Mouse (Mus musculus) v-Abl transformed pro-B cells (cell line): ENCODE measurements around the gene Crtac1.

Experiments
- in situ Hi-C, 2 experiments: fragments of 400-800 bp; cut with MboI; formaldehyde crosslinking; loops; one replicate each; pipeline ENCODE4 v1.15.1; 2025; ENCODE audit not compliant: unreplicated experiment in 2 of 2

The Crtac1 gene

GRCm38 (mm10) chr19:42304506-42304905 lies 127.1 kb downstream of the Crtac1 start:
- in situ Hi-C loops = no loop called here

GRCm38 (mm10) chr19:42303210-42303813 lies 128.3 kb downstream of the Crtac1 start:
- in situ Hi-C loops = no loop called here

- in situ Hi-C loops = no loop called here
These were observed 138.4 kb downstream of the Crtac1 start for GRCm38 (mm10) chr19:42293216-42293615.

- in situ Hi-C loops = no loop called here
These were observed 139.5 kb downstream of the Crtac1 start for GRCm38 (mm10) chr19:42292106-42292505.

GRCm38 (mm10) chr19:42290954-42291661 lies 140.5 kb downstream of the Crtac1 start:
- in situ Hi-C loops = no loop called here

- in situ Hi-C loops = no loop called here
These were observed 143.2 kb downstream of the Crtac1 start for GRCm38 (mm10) chr19:42288361-42288760.

GRCm38 (mm10) chr19:42284178-42284577 lies 147.4 kb downstream of the Crtac1 start:
- in situ Hi-C loops = no loop called here

GRCm38 (mm10) chr19:42279611-42280010 lies 152.0 kb downstream of the Crtac1 start:
- in situ Hi-C loops = no loop called here

GRCm38 (mm10) chr19:42278461-42278860 lies 153.1 kb downstream of the Crtac1 start:
- in situ Hi-C loops = no loop called here

GRCm38 (mm10) chr19:42277288-42277687 lies 154.3 kb downstream of the Crtac1 start:
- in situ Hi-C loops = no loop called here

GRCm38 (mm10) chr19:42272003-42272963 lies 159.3 kb downstream of the Crtac1 start:
- in situ Hi-C loops = no loop called here

GRCm38 (mm10) chr19:42271182-42271581 lies 160.4 kb downstream of the Crtac1 start:
- in situ Hi-C loops = no loop called here

- in situ Hi-C loops = no loop called here
These were observed 161.5 kb downstream of the Crtac1 start for GRCm38 (mm10) chr19:42270119-42270518.

GRCm38 (mm10) chr19:42268337-42268736 lies 163.2 kb downstream of the Crtac1 start:
- in situ Hi-C loops = no loop called here

GRCm38 (mm10) chr19:42263524-42263923 lies 168.1 kb downstream of the Crtac1 start:
- in situ Hi-C loops = no loop called here

- in situ Hi-C loops = no loop called here
These were observed 171.1 kb downstream of the Crtac1 start for GRCm38 (mm10) chr19:42260486-42260885.

GRCm38 (mm10) chr19:42258596-42258995 lies 173.0 kb downstream of the Crtac1 start:
- in situ Hi-C loops = no loop called here

- in situ Hi-C loops = no loop called here
These were observed 173.6 kb downstream of the Crtac1 start for GRCm38 (mm10) chr19:42258031-42258430.

GRCm38 (mm10) chr19:42257241-42257635 lies 174.3 kb downstream of the Crtac1 start:
- in situ Hi-C loops = no loop called here

- in situ Hi-C loops = no loop called here
These were observed 174.9 kb downstream of the Crtac1 start for GRCm38 (mm10) chr19:42256611-42257240.
